Mouse (Mus musculus): ENCODE measurements around the gene Pfn1.

The Pfn1 gene

DNA sequence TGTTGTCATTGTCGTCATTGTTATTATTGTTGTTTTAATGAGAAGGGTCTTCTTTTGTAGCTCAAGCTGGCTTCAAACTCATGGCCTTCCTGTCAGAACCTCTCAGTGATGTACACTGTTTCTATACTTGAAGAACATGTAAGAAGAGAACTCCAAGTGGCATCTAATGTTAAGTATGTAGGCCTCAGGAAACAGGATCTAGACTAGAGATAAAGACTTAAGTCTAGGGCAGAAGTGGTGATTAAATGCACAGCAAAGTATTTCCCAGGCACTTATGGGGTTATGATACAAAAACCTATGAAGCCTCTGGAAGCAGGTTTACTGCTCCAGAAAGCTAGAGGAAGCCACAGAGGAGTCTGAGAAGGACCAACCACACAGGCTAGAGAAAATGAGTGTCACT is 16.2 kb downstream of the Pfn1 start:
- no peak for DNase-seq (ENCODE audit: low read depth, low spot score)

DNA sequence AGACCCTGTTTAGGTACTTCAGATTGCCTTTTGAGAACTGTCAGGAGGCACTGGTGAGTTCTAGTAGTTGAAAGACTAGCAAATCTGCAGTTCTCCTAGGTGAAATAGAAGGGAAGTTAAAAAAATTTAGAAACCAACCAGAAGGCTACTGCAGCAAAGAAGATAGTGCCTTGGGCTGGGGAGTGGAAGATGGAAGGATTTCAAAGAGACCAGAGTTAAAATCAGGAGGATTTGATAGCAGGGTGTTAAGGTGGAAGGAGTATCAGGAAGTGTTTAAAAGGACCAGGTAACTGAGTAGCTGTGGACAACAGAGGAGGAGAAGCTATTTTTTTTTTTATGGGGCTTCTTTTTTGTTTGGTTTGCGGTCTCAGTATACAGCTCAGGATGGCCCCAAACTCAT is 16.7 kb downstream of the Pfn1 start:
- no peak for DNase-seq (ENCODE audit: low read depth, low spot score)

GRCm38 (mm10) chr11:70635601-70636000 is 18.8 kb downstream of the Pfn1 start:
- DNase-seq (ENCODE audit: low read depth, low spot score) = no peak

- DNase-seq (ENCODE audit: low read depth, low spot score) = no peak
Measured at GRCm38 (mm10) chr11:70630129-70630528, 24.3 kb downstream of the Pfn1 start.

GRCm38 (mm10) chr11:70629557-70629956 is 24.9 kb downstream of the Pfn1 start:
- DNase-seq (ENCODE audit: low read depth, low spot score) = no peak

GRCm38 (mm10) chr11:70628431-70628830 is 26.0 kb downstream of the Pfn1 start:
- DNase-seq (ENCODE audit: low read depth, low spot score) = no peak

- no peak for DNase-seq (ENCODE audit: low read depth, low spot score)
Measured at GRCm38 (mm10) chr11:70626877-70627276, 27.6 kb downstream of the Pfn1 start.

- no peak for DNase-seq (ENCODE audit: low read depth, low spot score)
Measured at GRCm38 (mm10) chr11:70625473-70625872, 29.0 kb downstream of the Pfn1 start.

DNA sequence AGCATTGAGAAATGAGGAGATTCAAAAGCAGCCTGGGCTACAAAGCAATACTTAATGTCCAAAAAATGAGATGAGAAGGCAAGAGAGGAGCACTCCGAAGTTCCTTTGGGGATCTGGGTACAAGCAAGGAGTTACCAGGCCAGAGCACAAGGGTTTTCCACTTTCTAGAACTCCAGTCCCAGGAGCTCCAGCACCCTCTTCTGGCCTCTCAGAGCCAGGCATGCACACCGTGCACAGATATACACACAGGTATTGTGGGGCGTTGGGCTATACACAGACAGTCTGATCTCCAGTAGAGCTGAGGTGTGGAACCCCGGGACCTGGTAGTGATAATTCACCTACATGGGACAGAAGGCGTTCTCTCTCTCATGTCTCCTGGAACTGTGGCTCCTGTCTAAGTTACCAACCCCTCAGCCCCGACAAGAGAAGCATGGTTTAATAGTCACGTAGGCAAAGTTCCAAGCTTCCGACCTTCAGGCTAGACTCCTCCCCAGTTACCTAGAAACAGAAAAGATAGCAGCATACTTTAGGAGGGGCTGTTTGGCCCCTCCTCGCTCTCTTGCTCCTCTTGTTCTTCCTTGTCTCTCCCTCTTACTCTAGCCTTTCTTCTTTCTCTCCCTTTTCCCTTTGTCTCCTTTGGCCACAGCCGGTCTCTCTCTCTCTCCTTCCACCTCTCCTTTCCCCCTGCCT is 31.2 kb downstream of the Pfn1 start:
- DNase-seq (ENCODE audit: low read depth, low spot score) = no peak

DNA sequence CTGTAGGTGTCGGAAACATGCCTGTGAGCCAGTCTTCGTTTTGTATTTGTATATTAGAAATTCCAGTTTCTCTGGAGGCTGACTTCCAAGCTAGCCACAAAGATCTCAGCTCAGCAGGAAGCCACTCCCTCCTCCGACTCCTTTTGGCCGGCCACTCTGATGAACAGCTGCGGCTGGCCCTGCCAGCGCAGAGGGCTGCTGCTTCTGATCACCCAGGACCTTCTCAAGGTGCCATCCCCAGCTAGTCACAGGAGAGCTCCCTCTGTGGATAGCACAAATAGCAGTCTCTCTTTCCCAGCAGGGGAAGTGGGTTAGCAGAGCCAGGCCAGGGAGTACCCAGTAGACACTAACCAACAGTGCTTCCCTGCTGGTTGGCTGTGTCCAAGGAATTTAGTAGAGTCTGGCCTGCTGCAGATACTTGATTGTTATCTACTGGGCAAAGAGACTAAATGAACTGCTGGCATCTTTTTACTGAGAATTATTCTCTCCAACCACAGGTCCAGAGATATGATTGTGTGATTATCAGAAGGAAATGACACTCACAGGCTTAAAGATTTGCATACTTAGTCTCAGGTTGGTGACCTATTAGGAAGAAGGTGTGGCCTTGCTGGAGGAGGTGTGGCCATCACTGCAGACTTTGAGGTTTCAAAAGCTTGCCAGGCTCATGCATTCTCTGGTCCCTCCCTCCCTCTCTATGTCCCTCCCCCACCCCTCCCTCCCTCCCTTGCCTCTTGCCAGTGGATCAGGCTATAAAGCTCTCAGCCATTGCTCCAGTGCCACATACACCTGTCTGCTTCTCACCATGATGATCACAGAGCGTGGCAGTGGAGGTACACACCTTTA is 32.3 kb downstream of the Pfn1 start:
- DNase-seq (ENCODE audit: low read depth, low spot score) = peak; percentile 46

- no peak for DNase-seq (ENCODE audit: low read depth, low spot score)
Measured at GRCm38 (mm10) chr11:70619101-70619500, 35.3 kb downstream of the Pfn1 start, which contains the start of gene Chrne. Chrne (minus strand) TSS chr11:70619216.

DNA sequence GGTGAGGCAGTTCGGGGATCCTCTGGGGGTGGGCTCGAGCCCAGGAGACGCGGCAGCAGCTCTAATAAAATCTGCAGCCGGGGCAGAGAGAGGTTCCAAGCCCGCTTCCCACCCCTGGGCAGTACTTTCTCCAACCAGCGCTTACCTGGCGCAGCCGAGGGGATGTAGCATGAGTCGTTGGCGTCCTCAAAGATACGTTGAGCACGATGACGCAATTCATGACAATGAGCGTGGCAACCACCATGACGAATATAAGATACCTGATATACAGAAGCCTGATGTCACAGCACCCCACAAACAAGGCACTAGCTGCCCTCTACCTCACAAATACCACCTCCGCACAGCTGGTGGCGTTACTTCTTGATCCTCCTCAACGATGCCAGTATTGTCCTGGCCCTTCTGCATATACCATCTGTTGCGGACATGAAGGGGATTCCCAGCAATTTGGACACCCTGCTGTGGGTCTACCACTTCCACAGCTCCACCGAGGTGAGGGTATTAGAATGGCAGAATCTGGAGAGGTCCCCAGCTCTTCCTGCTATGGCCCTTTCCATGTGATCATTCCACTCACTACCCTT is 38.8 kb downstream of the Pfn1 start, which contains the start of gene 4930544D05Rik:
TSS of gene 4930544D05Rik (plus strand) at position 333 of the 578 bp plus-strand sequence.
- DNase-seq (ENCODE audit: low read depth, low spot score) = no peak

DNA sequence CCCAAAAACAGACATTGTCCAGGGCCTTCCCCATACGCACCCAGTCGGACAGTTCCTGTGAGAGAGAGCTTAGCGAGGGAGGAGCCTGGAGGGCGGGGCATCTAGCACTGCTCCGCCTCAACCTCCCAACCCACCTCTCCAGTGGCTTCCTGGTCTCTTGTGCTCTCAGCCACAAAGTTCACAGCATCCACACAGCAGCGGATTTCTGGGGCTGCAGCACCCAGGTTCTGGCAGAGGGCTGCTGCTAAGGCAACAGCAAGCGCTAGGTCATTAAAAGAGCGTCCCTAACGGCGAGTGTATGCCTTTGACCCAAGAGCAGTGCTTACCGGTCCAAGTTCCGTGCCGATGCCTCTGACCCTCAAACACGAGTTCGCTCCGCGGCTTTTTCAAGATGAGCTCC is 39.4 kb downstream of the Pfn1 start:
- DNase-seq (ENCODE audit: low read depth, low spot score) = no peak

- DNase-seq (ENCODE audit: low read depth, low spot score) = no peak
Measured at GRCm38 (mm10) chr11:70612505-70612904, 41.9 kb downstream of the Pfn1 start.

DNA sequence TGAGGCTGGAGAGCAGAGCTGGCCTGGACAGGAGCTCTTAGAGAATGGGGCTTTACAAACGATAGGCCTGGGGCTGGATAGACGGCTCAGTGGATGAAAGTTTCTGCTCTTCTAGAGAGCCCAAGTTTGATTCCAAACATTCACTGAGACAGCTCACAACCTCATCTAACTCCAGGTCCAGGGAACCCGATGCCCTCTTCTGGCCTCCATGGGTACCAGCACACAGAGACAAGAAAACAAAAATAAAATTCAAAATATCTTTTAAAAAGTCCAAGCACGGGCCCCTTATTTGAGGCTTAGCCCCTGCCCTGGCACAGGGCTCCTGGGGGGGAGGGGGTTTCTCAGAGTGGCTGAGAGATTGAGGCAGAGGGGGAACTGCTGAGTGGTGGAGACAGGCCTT is 43.7 kb downstream of the Pfn1 start:
- DNase-seq (ENCODE audit: low read depth, low spot score) = no peak

DNA sequence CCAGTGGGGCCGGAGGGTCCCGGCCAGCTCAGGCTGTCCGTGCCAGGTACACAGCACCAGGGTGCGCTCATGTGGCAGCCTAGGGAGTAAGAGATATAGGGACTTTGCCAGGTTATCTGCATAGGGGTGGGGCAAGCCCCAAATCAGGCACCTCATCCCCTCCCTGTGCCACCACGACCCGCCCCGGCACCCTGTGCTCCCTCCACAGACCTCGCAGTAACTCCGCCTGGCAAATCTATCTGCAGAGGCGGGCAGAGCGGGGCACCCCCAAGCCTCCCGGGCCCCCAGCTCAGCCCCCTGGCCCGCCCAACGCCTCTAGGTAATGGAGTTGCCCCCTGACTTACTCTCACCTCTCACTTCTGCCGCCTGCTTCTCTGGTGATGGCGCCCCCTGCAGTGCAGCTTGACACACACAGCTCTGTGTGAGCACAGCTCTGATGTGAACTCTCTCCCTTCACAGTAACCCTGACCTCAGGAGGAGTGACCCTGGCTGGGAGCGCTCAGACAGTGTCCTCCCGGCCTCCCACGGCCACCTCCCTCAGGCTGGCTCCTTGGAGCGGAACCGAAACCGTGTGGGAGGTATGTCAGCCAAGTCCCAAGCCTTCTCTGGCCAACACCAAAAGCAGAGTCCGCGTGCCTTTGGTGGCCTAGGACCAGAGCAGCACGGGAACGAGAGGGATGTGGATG is 45.9 kb downstream of the Pfn1 start:
- no peak for DNase-seq (ENCODE audit: low read depth, low spot score)

DNA sequence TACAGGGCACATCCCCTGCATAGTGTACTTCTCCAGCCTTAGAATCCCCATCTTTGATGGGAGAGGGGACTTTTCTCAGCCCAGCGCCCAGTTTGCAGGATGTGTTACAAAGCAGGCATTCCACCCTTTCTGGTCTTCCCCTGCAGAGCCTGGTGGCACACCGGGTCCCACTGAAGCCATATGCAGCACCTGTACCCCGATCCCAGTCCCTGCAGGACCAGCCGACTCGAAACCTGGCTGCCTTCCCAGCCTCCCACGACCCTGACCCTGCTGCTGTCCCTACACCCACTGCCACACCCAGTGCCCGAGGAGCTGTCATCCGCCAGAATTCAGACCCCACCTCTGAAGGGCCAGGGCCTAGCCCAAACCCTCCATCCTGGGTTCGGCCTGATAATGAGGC is 46.8 kb downstream of the Pfn1 start:
- no peak for DNase-seq (ENCODE audit: low read depth, low spot score)

DNA sequence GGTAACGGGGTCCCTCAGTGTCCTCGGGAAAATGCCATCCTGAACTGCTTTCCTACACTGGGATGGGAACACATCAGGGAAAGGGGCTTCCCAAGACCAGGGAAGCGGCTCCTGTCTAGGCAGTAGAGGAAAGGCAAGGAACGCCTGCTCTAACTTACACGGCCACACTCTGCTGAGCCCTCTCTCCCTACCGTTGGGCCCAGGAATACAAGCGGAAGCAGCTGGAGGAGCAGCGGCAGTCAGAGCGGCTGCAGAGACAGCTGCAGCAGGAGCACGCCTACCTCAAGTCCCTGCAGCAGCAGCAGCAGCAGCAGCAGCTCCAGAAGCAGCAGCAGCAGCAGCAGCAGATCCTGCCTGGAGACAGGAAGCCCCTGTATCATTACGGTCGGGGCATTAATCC is 47.7 kb downstream of the Pfn1 start:
- no peak for DNase-seq (ENCODE audit: low read depth, low spot score)

DNA sequence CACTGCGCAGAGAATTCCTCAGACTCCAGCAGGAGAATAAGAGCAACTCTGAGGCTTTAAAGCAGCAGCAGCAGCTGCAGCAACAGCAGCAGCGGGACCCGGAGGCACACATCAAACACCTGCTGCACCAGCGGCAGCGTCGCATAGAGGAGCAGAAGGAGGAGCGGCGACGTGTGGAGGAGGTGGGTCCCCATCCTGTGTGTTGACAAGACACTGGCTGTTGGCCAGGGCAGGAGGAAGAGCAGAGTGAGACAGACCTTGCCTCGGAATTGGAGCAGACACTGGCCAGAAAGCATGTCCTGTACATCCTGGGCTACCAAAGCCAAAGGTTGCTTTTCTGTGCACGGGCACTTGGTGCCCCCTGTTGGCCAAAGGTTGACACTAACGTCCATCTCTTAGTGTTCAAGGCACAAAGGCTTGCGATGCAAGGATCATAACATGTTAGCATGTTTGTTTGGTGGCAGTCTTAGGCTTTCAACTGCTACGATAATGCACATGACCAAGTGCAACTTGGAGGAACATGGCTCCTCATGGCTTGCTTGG is 49.3 kb downstream of the Pfn1 start:
- DNase-seq (ENCODE audit: low read depth, low spot score) = peak; percentile 50
